Mouse (Mus musculus) stomach, postnatal 0 days (tissue): Measurements from ENCODE around the gene Apc2.

Experiments
- CTCF ChIP-seq: IDR thresholded peaks from 2 replicates; pipeline ENCODE4 v1.5.1; 2016; ENCODE audit warnings: antibody characterized with exemption, low read depth, mild to moderate bottlenecking, moderate library complexity
- EP300 ChIP-seq: optimal IDR thresholded peaks from 2 replicates; pipeline ENCODE3; 2016; ENCODE audit warnings: antibody characterized with exemption

- no peak for TF ChIP-seq CTCF
- TF ChIP-seq EP300 = no peak
Measured at GRCm38 (mm10) chr10:80323261-80324119, 27.7 kb downstream of the Apc2 start.
